Mouse (Mus musculus): ENCODE measurements around the gene Gp6. TPM values are rescaled to one million over a fixed set of nuclear protein-coding genes. Genes with fewer than 3 reads are reported as not detected.
"Not testable (repeated sequence)": the region's sequence is repeated elsewhere in the genome, so short reads cannot be mapped to it uniquely, and the experiment has no call there.

Gene Gp6
- polyA plus RNA-seq, 1 experiment, result not detected

DNA sequence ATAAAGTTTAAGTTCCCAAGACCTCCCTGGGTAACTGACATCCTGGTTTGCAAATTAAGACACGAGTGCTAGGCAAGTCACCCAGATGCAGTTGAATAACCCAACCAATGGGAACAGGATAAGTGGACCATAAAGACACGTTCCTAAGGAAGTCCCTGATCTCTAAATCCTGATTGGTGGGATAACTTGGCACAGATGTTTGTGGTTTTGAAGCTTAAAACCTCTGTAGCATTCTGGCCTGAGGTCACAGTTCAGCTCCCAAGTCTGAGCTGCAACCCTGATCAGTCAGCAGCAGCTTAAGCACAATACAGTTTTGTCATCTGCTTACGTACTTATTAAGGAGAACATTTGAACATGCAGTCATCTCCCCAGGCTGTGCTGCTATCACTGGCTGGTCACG is 22.7 kb upstream of the Gp6 start:
- no peaks in the 10 kb centered on the region for H3K4me1 ChIP-seq (ENCODE audit: control insufficient read depth, insufficient read depth, low read length)
- TF ChIP-seq CTCF (IDR thresholded peaks at IDR 0.05; ENCODE audit: extremely low read depth, insufficient read depth, low read length) (no peak), POLR2A (IDR thresholded peaks at IDR 0.05; ENCODE audit: extremely low read depth, insufficient read depth, low read length) (no peak)
- H3K27ac ChIP-seq (ENCODE audit: insufficient read depth, low read length), result no peak overlapping the region
- no peak overlapping the region for H3K4me3 ChIP-seq (ENCODE audit: insufficient read depth, low read length)

DNA sequence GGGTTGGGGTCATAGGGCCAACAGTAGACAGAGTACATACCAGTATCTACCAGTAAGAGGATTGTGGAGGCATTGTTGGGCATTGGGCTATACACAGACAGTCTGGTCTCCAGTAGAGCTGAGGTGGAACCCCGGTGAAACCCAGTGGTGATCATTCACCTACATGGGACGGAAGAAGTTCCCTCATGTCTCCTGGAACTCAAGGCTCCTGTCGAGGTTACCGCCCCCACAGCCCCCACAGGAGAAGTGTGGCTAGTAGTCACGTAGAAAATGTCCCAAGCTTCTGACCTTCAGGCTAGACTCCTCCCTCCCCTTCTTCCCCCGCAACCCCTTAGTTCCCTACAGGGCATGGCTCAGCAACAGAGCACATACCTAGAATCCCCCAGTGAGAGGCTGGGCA is 22.1 kb upstream of the Gp6 start:
- no peaks in the 10 kb centered on the region for H3K4me1 ChIP-seq (ENCODE audit: control insufficient read depth, insufficient read depth, low read length)
- H3K4me3 ChIP-seq (ENCODE audit: insufficient read depth, low read length), result no peak overlapping the region
- no peak for TF ChIP-seq POLR2A (IDR thresholded peaks at IDR 0.05; ENCODE audit: extremely low read depth, insufficient read depth, low read length)
- no peak overlapping the region for H3K27ac ChIP-seq (ENCODE audit: insufficient read depth, low read length)

DNA sequence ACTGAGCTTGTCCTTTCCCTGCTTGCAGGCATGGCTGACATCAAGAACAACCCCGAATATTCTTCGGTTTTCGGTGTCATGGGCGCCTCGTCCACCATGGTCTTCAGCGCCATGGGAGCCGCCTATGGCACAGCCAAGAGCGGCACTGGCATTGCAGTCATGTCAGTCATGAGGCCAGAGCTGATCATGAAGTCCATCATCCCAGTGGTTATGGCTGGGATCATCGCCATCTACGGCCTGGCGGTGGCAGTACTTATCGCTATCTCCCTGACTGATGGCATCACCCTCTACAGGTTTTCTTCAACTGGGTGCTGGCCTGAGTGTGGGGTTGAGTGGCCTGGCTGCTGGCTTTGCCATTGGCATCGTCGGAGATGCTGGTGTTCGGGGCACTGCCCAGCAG is 14.9 kb upstream of the Gp6 start:
- not testable (repeated sequence) for H3K4me3 ChIP-seq (ENCODE audit: insufficient read depth, low read length); H3K4me1 ChIP-seq (ENCODE audit: control insufficient read depth, insufficient read depth, low read length); H3K27ac ChIP-seq (ENCODE audit: insufficient read depth, low read length)

DNA sequence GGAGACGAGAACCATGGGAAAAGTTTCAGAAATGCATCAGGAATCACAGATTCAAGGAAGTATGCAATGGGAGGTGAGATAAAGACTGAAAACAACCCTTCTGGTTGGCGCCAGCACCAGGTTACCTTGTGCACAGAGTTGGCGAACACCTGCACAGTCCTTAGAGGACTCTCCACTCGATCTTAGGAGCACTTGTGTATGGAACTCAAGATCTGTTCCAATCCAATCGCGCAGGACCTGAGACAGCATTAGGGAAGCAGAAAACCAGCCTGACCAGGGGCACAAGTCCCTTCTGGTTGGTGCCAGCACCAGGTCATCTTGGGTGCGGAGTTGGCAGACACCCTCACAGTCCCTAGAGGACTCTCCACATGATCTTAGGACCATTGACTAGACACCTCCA is 24.0 kb downstream of the Gp6 start:
- H3K27ac ChIP-seq (ENCODE audit: insufficient read depth, low read length), result no peak overlapping the region
- no peak overlapping the region for H3K4me3 ChIP-seq (ENCODE audit: insufficient read depth, low read length)
- no peaks in the 10 kb centered on the region for H3K4me1 ChIP-seq (ENCODE audit: control insufficient read depth, insufficient read depth, low read length)
- no peak for TF ChIP-seq POLR2A (IDR thresholded peaks at IDR 0.05; ENCODE audit: extremely low read depth, insufficient read depth, low read length)
- TF ChIP-seq CTCF (IDR thresholded peaks at IDR 0.05; ENCODE audit: extremely low read depth, insufficient read depth, low read length), result no peak

DNA sequence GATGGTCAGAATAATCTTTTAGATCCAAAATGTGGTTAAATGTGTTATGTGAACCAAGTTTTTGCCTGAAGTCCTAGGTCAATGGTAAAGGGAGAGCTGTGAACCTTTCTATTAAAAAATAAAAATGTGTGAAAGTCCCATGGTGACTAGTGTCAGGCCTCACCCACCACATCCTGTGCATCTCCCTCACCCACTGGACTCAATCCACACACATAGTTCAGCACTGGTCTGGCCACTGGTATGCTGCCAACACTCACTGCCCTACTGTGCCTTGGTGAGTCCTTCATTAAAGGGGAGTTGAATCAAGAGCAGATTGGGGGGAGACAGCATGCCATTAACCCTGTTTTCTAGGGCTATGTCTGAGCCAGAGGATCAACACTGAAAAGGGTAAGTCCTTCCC is 60.0 kb downstream of the Gp6 start, which contains the start of gene Ncr1:
TSS of gene Ncr1 (plus strand) at position 216 of the 400 bp plus-strand sequence.
- no peaks in the 10 kb centered on the region for H3K4me1 ChIP-seq (ENCODE audit: control insufficient read depth, insufficient read depth, low read length)
- no peak within 1 kb of the TSS for H3K27ac ChIP-seq (ENCODE audit: insufficient read depth, low read length)
- no peak within 1 kb of the TSS for H3K4me3 ChIP-seq (ENCODE audit: insufficient read depth, low read length)
- TF ChIP-seq POLR2A (IDR thresholded peaks at IDR 0.05; ENCODE audit: extremely low read depth, insufficient read depth, low read length) (no peak), CTCF (IDR thresholded peaks at IDR 0.05; ENCODE audit: extremely low read depth, insufficient read depth, low read length) (no peak)

DNA sequence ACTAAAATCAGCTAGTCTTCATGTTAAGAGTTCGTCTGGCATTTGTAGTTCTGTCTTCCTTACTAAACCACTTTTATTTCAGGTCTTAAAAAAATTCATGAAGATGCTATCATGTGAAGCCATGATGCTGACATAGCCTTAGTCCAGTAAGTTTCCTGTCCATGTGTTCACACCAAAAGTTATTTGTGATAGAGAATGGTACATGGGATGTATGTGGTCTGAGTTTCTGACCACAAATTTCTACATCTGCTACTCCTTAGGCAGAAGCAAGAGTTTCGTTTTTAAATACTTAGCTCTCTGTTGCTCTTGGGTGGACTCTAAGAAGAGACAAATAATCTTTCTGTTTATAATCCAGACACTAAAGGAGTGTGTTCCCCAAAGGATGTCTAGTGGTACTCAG is 74.2 kb downstream of the Gp6 start:
- Histone ChIP-seq H3K4me3 (ENCODE audit: insufficient read depth, low read length) (no peak overlapping the region), H3K27ac (ENCODE audit: insufficient read depth, low read length) (no peak overlapping the region), H3K4me1 (ENCODE audit: control insufficient read depth, insufficient read depth, low read length) (no peaks in the 10 kb centered on the region)
- TF ChIP-seq CTCF (IDR thresholded peaks at IDR 0.05; ENCODE audit: extremely low read depth, insufficient read depth, low read length), result no peak
- TF ChIP-seq POLR2A (IDR thresholded peaks at IDR 0.05; ENCODE audit: extremely low read depth, insufficient read depth, low read length), result no peak

Other genes starting within 250 kb of the Gp6 start
- gene Leng9, start 247.4 kb downstream of the Gp6 start, polyA plus RNA-seq (2012; rRNA removed), result 8.4 and 8.5 TPM in 2 replicates
- 3.7 and 4.8 TPM in 2 replicates for gene Cdc42ep5, start 232.9 kb downstream of the Gp6 start, polyA plus RNA-seq (2012; rRNA removed)
- 0.13 TPM in 2 replicates for gene Lilra5, start 160.0 kb downstream of the Gp6 start, polyA plus RNA-seq (2012; rRNA removed)
- gene Ncr1, start 60.0 kb downstream of the Gp6 start, polyA plus RNA-seq (2012; rRNA removed), result not detected in 2 replicates
- 22.8 and 26.1 TPM in 2 replicates for gene Rdh13, start 47.9 kb upstream of the Gp6 start, polyA plus RNA-seq (2012; rRNA removed)
- gene Eps8l1, start 62.9 kb upstream of the Gp6 start, polyA plus RNA-seq (2012; rRNA removed), result 15.0 and 16.7 TPM in 2 replicates
- gene Ppp1r12c, start 103.9 kb upstream of the Gp6 start, polyA plus RNA-seq (2012; rRNA removed), result 105 and 107 TPM in 2 replicates
- 9.6 and 10.1 TPM in 2 replicates for gene Tnnt1, start 118.6 kb upstream of the Gp6 start, polyA plus RNA-seq (2012; rRNA removed)
- gene Tnni3, start 126.5 kb upstream of the Gp6 start, polyA plus RNA-seq (2012; rRNA removed), result 1.3 and 1.9 TPM in 2 replicates
- 1.0 and 1.3 TPM in 2 replicates for gene Dnaaf3, start 134.7 kb upstream of the Gp6 start, polyA plus RNA-seq (2012; rRNA removed)
- gene Syt5, start 149.8 kb upstream of the Gp6 start, polyA plus RNA-seq (2012; rRNA removed), result 218 and 229 TPM in 2 replicates
- gene Ptprh, start 206.3 kb upstream of the Gp6 start, polyA plus RNA-seq (2012; rRNA removed), result 1.0 and 1.6 TPM in 2 replicates
- gene Tmem86b, start 233.7 kb upstream of the Gp6 start, polyA plus RNA-seq (2012; rRNA removed), result 29.0 and 31.5 TPM in 2 replicates